Mouse (Mus musculus) cerebellum, postnatal 4 days (tissue): Measurements from ENCODE around the gene Sephs1.
"Not testable (repeated sequence)": the region's sequence is repeated elsewhere in the genome, so short reads cannot be mapped to it uniquely, and the experiment has no call there.

ENCODE experiments used
- DNase-seq, 2 experiments: peaks; one replicate each; pipeline ENCODE4 v3.0.0; 2022; ENCODE audit warnings: low spot score in 2 of 2, mixed read lengths in 1 of 2

The Sephs1 gene

DNA sequence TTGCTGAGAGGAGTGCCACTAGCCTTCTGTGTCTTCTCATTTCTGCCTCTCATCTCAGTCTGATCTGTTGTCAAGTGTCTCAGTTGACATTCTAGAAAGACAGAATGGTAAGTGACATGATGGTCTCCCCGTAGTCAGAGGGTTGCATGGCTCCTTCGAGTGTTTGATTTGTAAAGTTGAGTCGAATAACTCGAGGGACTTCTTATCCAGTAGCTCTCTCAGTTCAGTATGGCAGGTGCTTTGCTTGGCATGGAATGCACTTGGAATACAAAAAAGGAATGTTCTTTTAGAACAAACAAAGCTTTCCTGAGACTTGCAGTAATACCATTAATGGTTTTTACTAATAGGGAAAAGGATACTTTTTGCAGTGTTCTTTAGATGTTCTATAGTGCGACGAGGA is 25.8 kb downstream of the Sephs1 start:
- no peak for DNase-seq

- no peak for DNase-seq
Observed at GRCm38 (mm10) chr2:4907916-4908315, 26.6 kb downstream of the Sephs1 start.

GRCm38 (mm10) chr2:4908771-4909315 is 27.5 kb downstream of the Sephs1 start:
- DNase-seq: no peak

DNA sequence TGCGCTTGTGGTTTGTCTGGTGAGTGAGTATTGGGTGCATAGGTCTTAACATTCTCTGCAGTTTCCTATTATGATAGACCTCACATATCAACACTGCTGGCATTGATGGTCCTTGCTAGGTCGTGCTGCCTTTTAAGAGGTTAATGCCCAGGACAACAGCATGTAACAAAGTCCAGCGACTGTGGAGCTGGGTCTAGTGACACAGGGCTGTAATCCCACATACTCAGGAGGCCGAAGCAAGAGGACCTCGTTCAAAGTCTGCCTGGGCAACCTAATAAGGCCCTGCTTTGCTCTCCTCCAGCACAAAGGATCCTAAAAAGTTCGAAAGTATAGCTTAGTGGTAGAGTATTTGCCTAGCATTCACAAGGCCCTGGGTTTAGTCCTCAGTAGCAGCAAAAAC is 28.5 kb downstream of the Sephs1 start:
- no peak for DNase-seq

GRCm38 (mm10) chr2:4910521-4910920 is 29.2 kb downstream of the Sephs1 start:
- no peak for DNase-seq

DNA sequence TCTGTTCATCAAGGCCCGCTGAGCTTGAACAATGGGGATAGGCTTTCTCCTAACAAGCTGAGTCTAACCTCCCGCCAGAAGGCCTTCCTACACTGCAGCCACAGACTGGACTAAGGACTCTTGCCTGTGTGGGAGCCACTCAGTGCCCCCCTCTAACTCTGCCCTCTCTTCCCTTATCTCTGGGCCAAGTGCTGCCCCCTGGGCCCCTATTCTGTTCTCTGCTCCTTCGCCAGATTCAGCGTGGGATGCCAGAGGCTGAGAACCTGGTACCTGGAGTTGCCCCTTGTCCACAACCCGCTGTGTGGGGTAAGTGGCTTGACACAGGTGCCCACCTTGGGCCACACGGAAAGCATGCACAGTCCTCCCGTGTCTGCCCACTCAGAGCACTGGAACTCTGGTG is 32.6 kb downstream of the Sephs1 start:
- no peak for DNase-seq

GRCm38 (mm10) chr2:4916037-4916436 is 34.7 kb downstream of the Sephs1 start:
- DNase-seq: no peak

- DNase-seq: peak in 1 of 2 experiments; percentile 50
Observed at GRCm38 (mm10) chr2:4917326-4918021, 36.1 kb downstream of the Sephs1 start.

GRCm38 (mm10) chr2:4918860-4919739 is 37.7 kb downstream of the Sephs1 start, which contains the start of gene Phyh:
TSS of gene Phyh (plus strand) at chr2:4919019.
- peak; percentile 50 to 76 for DNase-seq

- no peak for DNase-seq
Observed at GRCm38 (mm10) chr2:4921019-4921418, 39.7 kb downstream of the Sephs1 start.

- DNase-seq: no peak
Observed at GRCm38 (mm10) chr2:4922476-4923164, 41.3 kb downstream of the Sephs1 start.

DNA sequence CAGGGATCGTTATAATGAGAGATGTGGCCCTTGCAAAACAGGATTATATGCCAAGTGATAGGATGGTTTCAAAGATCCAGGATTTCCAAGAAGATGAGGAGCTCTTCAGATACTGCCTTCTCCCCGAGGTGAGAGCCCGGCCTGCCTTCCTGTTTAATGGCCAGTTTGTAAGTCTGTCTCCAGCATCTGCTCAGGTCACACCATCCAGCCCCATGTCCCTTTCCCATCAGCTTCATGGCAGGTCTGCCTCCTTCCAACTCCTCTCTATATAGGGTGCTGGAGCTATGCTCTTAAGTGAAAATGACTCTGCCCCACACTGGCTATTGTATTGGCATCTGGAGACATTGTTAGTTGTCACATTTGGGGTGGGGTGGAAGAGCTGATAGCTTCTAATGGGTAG is 46.0 kb downstream of the Sephs1 start:
- no peak for DNase-seq

GRCm38 (mm10) chr2:4929230-4929629 is 47.9 kb downstream of the Sephs1 start:
- no peak for DNase-seq

GRCm38 (mm10) chr2:4934516-4934915 is 53.2 kb downstream of the Sephs1 start:
- no peak for DNase-seq

DNA sequence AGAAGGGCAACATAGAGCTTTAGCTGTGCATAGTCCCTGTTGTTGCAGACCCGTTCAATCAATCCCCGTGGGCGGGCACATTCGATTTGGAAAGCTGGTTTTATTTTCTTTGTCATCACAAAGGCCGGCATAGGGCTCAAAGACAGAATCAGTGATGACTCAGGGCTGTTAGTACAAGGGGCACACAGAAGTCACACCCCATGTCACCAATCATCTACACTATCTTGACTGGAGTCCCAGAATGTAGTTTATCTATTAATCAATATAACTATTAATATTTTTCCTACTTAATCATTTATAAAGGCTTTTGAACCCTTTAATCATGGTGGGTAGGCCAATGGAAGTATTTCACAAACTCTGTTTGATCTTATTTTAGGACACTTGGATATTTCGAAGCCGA is 56.6 kb downstream of the Sephs1 start:
- no peak for DNase-seq

DNA sequence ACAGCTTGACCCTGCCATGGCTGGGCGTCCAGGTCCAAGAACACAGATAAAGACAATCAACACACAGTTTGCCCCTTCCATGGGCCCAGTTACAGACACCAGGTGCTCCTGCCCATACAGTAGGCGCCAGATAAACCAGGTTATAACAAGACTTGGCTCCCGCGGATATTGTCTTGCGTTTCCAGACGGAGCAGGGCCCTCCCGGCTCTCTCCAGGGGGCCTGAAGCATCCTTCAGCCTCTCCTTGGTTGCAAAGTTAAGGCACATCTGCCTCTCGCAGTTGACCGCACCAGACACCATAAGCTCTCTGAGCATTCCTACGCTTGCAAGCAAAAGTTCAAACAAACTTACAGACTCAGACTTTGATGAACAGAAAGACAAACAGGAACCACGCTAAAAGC is 59.5 kb downstream of the Sephs1 start:
- DNase-seq: no peak

GRCm38 (mm10) chr2:4949691-4950090 is 68.3 kb downstream of the Sephs1 start:
- DNase-seq: not testable (repeated sequence)

DNA sequence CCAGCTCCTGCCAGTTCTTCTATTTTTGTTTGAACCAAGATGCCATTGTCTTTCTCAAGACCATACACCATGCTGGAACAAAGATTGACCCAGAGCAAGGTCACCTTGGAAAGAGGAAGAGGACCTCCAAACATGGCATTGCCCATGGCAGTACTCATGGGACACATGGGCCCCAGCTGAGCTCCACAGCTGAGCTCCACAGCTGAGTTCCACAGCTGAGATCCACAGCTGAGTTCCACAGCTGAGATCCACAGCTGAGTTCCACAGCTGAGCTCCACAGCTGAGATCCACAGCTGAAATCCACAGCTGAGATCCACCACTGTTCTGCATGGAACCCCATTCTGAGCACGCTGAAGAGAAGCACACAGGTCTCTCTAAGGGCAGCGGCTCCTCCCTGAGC is 69.6 kb downstream of the Sephs1 start:
- no peak for DNase-seq

- DNase-seq: no peak
Observed at GRCm38 (mm10) chr2:4954216-4954760, 72.9 kb downstream of the Sephs1 start.

DNA sequence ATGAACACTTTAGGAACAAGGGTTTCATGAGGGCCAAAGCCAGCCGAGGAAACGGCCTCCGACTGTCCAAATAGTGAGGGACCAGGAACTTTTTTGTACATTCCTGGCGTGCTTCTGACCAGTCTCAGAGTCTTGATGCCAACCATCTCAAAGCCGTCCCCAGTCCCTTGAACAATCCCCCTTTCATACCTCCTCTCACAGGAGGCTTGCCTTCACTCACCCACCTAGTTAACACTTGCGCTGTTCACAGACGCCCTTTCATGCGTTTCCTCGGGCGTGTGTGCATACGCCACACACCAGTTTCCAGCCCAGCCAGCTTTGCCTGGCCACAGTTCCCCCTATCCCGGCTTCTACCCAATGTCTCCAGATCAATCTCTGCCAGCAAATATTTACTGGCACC is 76.7 kb downstream of the Sephs1 start:
- DNase-seq: no peak
